Mouse (Mus musculus): ENCODE measurements around the gene Cfap161. TPM values are rescaled to one million over a fixed set of nuclear protein-coding genes. Genes with fewer than 3 reads are reported as not detected.

Gene Cfap161
- polyA plus RNA-seq, 1 experiment from 2014 or later, result 2.3 TPM

DNA sequence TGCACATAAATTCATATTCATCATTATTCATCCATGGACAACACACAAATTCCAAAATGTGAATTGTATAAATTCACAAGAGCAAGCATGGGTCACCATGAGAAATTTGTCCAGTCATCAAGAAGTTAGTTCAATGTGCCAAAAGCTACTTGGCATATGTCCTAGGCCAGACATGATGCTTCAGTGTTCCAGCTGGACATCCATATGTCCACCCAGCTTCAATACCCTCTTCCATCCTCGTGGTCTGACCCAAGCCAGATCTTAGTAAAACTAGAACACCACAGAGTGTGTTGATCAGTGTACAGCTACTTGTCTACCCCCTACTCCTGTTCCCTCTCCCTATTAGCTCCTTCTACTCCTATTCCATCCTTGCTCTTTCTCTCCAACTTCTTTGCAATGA lies 43.6 kb downstream of the Cfap161 start:
- no peak for ATAC-seq
- H3K27me3 ChIP-seq (ENCODE audit: control insufficient read depth, insufficient read depth, low read depth, low read length), result no peaks in the 10 kb centered on the region
- no peak overlapping the region for H3K9ac ChIP-seq (ENCODE audit: low read depth, low read length)
- WGBS, result 67% methylated on average over 1 of the region's 1 CpGs
- no peaks in the 10 kb centered on the region for H3K9me3 ChIP-seq (replicated peaks; ENCODE audit: control insufficient read depth, low read length, poor library complexity, severe bottlenecking)
- no peaks in the 10 kb centered on the region for H3K36me3 ChIP-seq (ENCODE audit: control insufficient read depth, insufficient read depth, low read length)
- H3K27ac ChIP-seq (ENCODE audit: low read length), result no peak overlapping the region
- no peak overlapping the region for H3K4me2 ChIP-seq (ENCODE audit: low read length)
- H3K4me3 ChIP-seq (ENCODE audit: low read depth, low read length), result no peak overlapping the region
- H3K4me1 ChIP-seq (ENCODE audit: control insufficient read depth, insufficient read depth, low read length), result peaks cover 2% of the 10 kb centered on the region; the same call in 1 of the 2 replicates

DNA sequence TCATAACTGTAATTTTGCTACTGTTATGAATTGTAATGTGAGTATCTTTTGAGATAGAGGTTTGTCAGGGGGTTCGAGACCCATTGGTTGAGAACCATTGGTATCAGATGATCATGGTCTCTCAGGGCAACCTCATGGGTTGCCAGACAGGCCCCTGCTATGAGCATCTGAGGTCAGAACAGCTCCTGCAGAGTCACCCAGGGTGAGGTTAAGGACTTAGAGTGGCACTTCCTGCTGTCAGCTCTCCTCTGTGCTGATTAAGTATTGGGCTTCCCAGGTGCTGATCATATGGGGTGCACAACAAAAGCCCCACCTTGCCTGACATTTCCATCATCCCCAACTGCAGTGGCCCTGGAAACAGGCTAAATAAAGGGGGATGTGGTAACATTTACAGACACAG lies 46.3 kb downstream of the Cfap161 start:
- H3K9me3 ChIP-seq (replicated peaks; ENCODE audit: control insufficient read depth, low read length, poor library complexity, severe bottlenecking), result no peaks in the 10 kb centered on the region
- peaks cover 6% of the 10 kb centered on the region; the same call in 1 of the 2 replicates for H3K4me1 ChIP-seq (ENCODE audit: control insufficient read depth, insufficient read depth, low read length)
- no peak overlapping the region for H3K9ac ChIP-seq (ENCODE audit: low read depth, low read length)
- no peak for ATAC-seq
- WGBS, result 93% methylated on average over 1 of the region's 1 CpGs
- H3K27ac ChIP-seq (ENCODE audit: low read length), result no peak overlapping the region
- H3K4me2 ChIP-seq (ENCODE audit: low read length), result no peak overlapping the region
- H3K4me3 ChIP-seq (ENCODE audit: low read depth, low read length), result no peak overlapping the region
- no peaks in the 10 kb centered on the region for H3K36me3 ChIP-seq (ENCODE audit: control insufficient read depth, insufficient read depth, low read length)
- no peaks in the 10 kb centered on the region for H3K27me3 ChIP-seq (ENCODE audit: control insufficient read depth, insufficient read depth, low read depth, low read length)

DNA sequence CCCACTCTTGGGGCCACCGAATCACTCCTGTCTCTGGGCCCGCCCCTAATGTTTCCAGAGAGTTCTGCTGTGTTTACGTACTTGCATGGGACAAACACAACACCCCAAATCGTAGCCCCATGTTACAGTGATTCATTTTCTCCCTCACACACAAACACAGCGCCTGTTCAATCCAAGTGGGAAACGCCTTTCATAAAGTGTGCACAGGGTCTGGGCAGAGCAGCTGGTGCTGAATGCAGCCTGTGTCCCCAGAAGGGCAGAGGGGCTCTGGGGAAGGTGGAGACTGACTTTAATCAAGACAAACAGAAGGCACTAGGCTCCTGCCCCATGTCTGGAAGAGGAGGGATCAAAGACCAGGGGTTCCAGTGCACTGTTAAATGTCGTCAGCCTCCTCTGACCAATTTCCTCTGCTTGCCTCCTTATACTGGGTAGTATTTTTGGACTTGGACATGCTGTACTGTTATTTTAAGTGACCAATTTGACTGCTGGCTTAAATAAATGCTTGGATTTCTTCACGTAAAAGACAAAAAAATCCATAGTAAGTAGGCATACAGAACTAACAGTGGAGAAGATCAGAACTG lies 48.5 kb downstream of the Cfap161 start:
- Histone ChIP-seq H3K9me3 (replicated peaks; ENCODE audit: control insufficient read depth, low read length, poor library complexity, severe bottlenecking) (no peaks in the 10 kb centered on the region), H3K9ac (ENCODE audit: low read depth, low read length) (no peak overlapping the region), H3K27ac (ENCODE audit: low read length) (no peak overlapping the region), H3K27me3 (ENCODE audit: control insufficient read depth, insufficient read depth, low read depth, low read length) (no peaks in the 10 kb centered on the region), H3K4me1 (ENCODE audit: control insufficient read depth, insufficient read depth, low read length) (peaks cover 6% of the 10 kb centered on the region; the same call in 1 of the 2 replicates), H3K36me3 (ENCODE audit: control insufficient read depth, insufficient read depth, low read length) (no peaks in the 10 kb centered on the region), H3K4me3 (ENCODE audit: low read depth, low read length) (no peak overlapping the region), H3K4me2 (ENCODE audit: low read length) (peak overlapping the region; percentile 6; the same call in 1 of the 2 replicates)
- no peak for ATAC-seq
- WGBS, result 59% methylated on average over 8 of the region's 8 CpGs

DNA sequence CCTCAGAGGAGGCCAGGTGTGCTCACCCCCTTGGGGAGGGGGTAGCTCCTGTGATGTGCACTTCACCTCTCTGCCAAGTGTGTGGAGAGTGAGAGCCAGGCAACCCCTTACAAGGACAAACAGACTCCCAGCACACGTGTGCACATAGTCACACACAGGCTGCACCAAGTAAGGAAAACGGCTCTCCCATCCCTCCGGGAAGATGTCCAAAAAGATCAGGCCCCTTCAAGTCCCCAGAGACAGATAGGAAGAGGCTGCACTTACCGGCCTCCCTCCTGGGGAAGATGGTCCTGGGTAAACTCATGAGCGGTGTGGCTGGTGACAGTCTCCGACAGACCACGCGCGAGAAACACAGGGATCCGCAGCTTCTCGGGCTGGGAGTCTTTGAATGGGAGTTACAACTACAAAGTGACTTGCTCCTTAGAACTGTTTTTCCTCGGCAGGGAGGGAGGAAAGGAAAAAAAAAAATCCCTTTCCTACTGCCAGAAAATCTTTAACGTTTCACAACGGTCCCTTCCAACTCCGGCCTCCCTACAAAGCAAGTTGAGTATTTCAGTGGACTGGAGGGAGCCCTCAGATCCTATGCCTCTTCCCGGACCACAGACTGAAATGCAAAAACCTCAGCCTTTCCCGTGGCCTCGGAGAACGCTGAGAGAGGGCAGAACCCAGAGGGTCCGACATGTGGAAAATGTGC lies 49.1 kb downstream of the Cfap161 start, which contains the start of gene Il16:
Gene Il16 (minus strand): TSS at position 314 of the 694 bp plus-strand sequence.
- Histone ChIP-seq H3K4me2 (ENCODE audit: low read length) (peak within 1 kb of the TSS; percentile 29; the same call in 1 of the 2 replicates), H3K4me1 (ENCODE audit: control insufficient read depth, insufficient read depth, low read length) (peaks cover 6% of the 10 kb centered on the region; the same call in 1 of the 2 replicates), H3K4me3 (ENCODE audit: low read depth, low read length) (no peak within 1 kb of the TSS), H3K27ac (ENCODE audit: low read length) (no peak within 1 kb of the TSS), H3K36me3 (ENCODE audit: control insufficient read depth, insufficient read depth, low read length) (no peaks in the 10 kb centered on the region), H3K9ac (ENCODE audit: low read depth, low read length) (no peak within 1 kb of the TSS), H3K27me3 (ENCODE audit: control insufficient read depth, insufficient read depth, low read depth, low read length) (no peaks in the 10 kb centered on the region), H3K9me3 (replicated peaks; ENCODE audit: control insufficient read depth, low read length, poor library complexity, severe bottlenecking) (no peaks in the 10 kb centered on the region)
- ATAC-seq, result no peak
- WGBS, result 41% methylated on average over 20 of the region's 20 CpGs

DNA sequence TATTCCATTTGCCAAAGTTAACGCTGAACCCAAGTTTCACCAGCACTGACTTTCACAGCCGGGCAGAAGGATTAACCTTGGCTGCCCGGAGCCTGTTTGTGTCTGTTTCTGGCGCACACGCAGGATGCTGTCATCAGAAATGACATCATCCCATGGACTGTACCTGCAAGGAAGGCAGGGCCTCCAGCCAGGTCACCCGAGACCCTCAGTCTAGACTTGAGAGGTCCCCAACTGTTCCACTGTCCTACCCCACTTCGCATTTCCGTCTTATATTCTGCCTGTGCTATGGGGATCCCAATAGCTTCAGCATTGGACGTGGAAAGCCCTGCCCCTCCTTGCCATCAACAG lies 49.6 kb downstream of the Cfap161 start:
- WGBS, result 78% methylated on average over 9 of the region's 9 CpGs
- Histone ChIP-seq H3K27ac (ENCODE audit: low read length) (no peak overlapping the region), H3K9ac (ENCODE audit: low read depth, low read length) (no peak overlapping the region), H3K4me2 (ENCODE audit: low read length) (peak overlapping the region; percentile 29; the same call in 1 of the 2 replicates), H3K36me3 (ENCODE audit: control insufficient read depth, insufficient read depth, low read length) (no peaks in the 10 kb centered on the region), H3K4me3 (ENCODE audit: low read depth, low read length) (no peak overlapping the region), H3K4me1 (ENCODE audit: control insufficient read depth, insufficient read depth, low read length) (peaks cover 6% of the 10 kb centered on the region; the same call in 1 of the 2 replicates), H3K27me3 (ENCODE audit: control insufficient read depth, insufficient read depth, low read depth, low read length) (no peaks in the 10 kb centered on the region), H3K9me3 (replicated peaks; ENCODE audit: control insufficient read depth, low read length, poor library complexity, severe bottlenecking) (no peaks in the 10 kb centered on the region)
- 0 out of 2 replicates have a peak, but pooled peaks have one; percentile 8 for ATAC-seq

DNA sequence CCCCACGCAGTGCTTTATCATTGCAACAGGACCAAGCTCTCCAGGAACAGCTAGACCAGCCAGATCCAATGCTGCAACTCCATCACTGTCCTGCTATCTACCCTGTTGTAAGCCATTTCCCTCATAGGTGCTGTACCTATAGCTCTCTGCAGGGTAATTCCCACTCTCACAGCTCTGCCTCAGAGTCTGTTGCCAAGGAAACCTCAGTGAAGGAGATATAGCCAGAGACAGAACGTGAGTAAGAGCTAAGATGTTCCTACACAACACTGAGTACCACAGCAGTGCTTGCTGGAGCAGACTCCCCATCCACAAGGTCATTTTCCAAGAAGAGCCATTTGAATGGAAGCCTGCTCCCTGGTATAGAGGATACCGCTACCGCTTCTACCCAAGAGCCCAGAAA lies 50.4 kb downstream of the Cfap161 start:
- no peak overlapping the region for H3K4me2 ChIP-seq (ENCODE audit: low read length)
- H3K27ac ChIP-seq (ENCODE audit: low read length), result no peak overlapping the region; the same call in 1 of the 2 replicates
- H3K9me3 ChIP-seq (replicated peaks; ENCODE audit: control insufficient read depth, low read length, poor library complexity, severe bottlenecking), result no peaks in the 10 kb centered on the region
- H3K9ac ChIP-seq (ENCODE audit: low read depth, low read length), result no peak overlapping the region
- no peaks in the 10 kb centered on the region for H3K36me3 ChIP-seq (ENCODE audit: control insufficient read depth, insufficient read depth, low read length)
- H3K27me3 ChIP-seq (ENCODE audit: control insufficient read depth, insufficient read depth, low read depth, low read length), result no peaks in the 10 kb centered on the region
- H3K4me1 ChIP-seq (ENCODE audit: control insufficient read depth, insufficient read depth, low read length), result peaks cover 6% of the 10 kb centered on the region; the same call in 1 of the 2 replicates
- 76% methylated on average over 4 of the region's 4 CpGs for WGBS
- peak; percentile 79 for ATAC-seq
- H3K4me3 ChIP-seq (ENCODE audit: low read depth, low read length), result no peak overlapping the region

DNA sequence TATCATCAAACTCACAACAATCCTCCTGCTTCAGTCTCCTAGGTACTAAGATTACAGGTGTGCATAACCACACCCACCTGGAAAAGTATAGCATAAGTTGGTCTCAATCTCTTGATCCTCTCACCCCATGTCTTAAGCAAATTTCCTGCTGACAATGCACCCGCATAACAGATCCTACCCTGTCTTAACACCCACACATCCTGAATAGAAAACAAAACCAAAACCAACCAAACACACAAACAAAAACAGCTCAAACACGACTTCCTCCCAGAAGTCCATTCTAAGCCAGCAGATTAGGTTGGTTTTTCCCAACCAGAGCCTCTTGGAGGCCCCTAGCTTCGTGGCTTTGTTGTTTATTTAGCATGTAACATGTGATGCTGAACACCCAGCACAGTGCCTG lies 52.0 kb downstream of the Cfap161 start:
- Histone ChIP-seq H3K4me3 (ENCODE audit: low read depth, low read length) (no peak overlapping the region), H3K4me1 (ENCODE audit: control insufficient read depth, insufficient read depth, low read length) (peaks cover 6% of the 10 kb centered on the region; the same call in 1 of the 2 replicates), H3K27ac (ENCODE audit: low read length) (no peak overlapping the region), H3K9me3 (replicated peaks; ENCODE audit: control insufficient read depth, low read length, poor library complexity, severe bottlenecking) (no peaks in the 10 kb centered on the region), H3K4me2 (ENCODE audit: low read length) (no peak overlapping the region), H3K9ac (ENCODE audit: low read depth, low read length) (no peak overlapping the region), H3K36me3 (ENCODE audit: control insufficient read depth, insufficient read depth, low read length) (no peaks in the 10 kb centered on the region), H3K27me3 (ENCODE audit: control insufficient read depth, insufficient read depth, low read depth, low read length) (no peaks in the 10 kb centered on the region)
- no peak for ATAC-seq
- 65% methylated on average over 3 of the region's 3 CpGs for WGBS

DNA sequence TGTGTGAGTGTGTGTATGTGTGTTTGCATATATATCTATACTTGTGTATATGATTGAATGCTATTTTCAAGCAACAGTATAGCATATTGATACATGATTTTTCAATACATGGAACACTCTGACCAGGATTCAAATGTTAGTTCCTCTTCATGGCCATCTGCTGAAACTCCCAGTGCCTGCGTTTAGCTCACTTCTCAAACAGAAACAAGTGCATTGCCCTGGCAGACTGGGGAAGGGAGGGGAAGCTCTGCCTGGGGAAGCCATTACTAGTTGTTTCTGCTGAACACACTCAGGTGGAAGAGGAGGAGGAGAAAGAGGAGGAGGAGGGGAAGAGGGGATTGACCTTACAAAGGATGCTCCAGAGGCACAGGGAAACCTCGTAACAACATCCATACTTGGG lies 52.7 kb downstream of the Cfap161 start:
- ATAC-seq, result no peak
- H3K4me3 ChIP-seq (ENCODE audit: low read depth, low read length), result no peak overlapping the region

DNA sequence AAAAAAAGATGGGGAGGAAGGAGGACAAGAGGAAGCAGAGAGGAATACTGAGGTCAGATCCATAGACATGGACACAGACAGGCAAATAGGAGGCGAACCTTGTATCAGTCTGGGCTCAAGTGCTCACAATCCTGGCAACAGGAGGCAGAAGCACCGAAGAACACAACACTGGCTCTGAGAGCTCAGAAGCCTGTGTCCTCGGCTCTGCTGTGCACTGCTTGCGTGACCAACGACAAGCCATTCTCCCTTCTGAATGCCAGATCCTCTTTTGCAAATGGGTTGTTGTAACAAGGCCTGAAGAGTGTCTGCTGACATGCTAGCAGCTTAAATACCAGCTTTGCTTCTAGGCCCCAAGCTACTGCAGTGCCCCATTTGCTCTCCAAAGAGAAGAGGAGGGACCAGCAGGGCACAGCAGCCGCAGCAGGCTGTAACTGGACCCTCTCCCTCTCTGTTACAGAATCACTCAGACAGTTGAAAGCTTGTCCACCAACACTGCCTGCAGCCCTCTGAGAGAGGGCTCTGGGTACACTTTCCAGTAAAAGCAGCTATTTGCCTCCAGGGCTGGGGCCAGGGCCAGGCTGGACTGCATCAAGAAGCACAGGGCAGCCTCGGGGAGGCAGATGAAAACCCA lies 54.9 kb downstream of the Cfap161 start:
- 48% methylated on average over 7 of the region's 7 CpGs for WGBS
- Histone ChIP-seq H3K9me3 (replicated peaks; ENCODE audit: control insufficient read depth, low read length, poor library complexity, severe bottlenecking) (no peaks in the 10 kb centered on the region), H3K36me3 (ENCODE audit: control insufficient read depth, insufficient read depth, low read length) (no peaks in the 10 kb centered on the region), H3K4me2 (ENCODE audit: low read length) (no peak overlapping the region), H3K27ac (ENCODE audit: low read length) (no peak overlapping the region), H3K9ac (ENCODE audit: low read depth, low read length) (no peak overlapping the region), H3K4me3 (ENCODE audit: low read depth, low read length) (no peak overlapping the region), H3K4me1 (ENCODE audit: control insufficient read depth, insufficient read depth, low read length) (no peaks in the 10 kb centered on the region), H3K27me3 (ENCODE audit: control insufficient read depth, insufficient read depth, low read depth, low read length) (no peaks in the 10 kb centered on the region)
- ATAC-seq, result no peak

More for the DNA sequence above, 52.7 kb downstream of the Cfap161 start:
- 86% methylated on average over 2 of the region's 2 CpGs for WGBS
- Histone ChIP-seq H3K4me2 (ENCODE audit: low read length) (no peak overlapping the region), H3K36me3 (ENCODE audit: control insufficient read depth, insufficient read depth, low read length) (no peaks in the 10 kb centered on the region), H3K27me3 (ENCODE audit: control insufficient read depth, insufficient read depth, low read depth, low read length) (no peaks in the 10 kb centered on the region), H3K4me1 (ENCODE audit: control insufficient read depth, insufficient read depth, low read length) (peaks cover 6% of the 10 kb centered on the region; the same call in 1 of the 2 replicates), H3K27ac (ENCODE audit: low read length) (no peak overlapping the region), H3K9me3 (replicated peaks; ENCODE audit: control insufficient read depth, low read length, poor library complexity, severe bottlenecking) (no peaks in the 10 kb centered on the region), H3K9ac (ENCODE audit: low read depth, low read length) (no peak overlapping the region)
